Mouse (Mus musculus): Measurements from ENCODE around the gene Eri3. TPM values are rescaled to one million over a fixed set of nuclear protein-coding genes. Genes with fewer than 3 reads are reported as not detected.

The Eri3 gene
- polyA plus RNA-seq, 1 experiment: 97.2 TPM

DNA sequence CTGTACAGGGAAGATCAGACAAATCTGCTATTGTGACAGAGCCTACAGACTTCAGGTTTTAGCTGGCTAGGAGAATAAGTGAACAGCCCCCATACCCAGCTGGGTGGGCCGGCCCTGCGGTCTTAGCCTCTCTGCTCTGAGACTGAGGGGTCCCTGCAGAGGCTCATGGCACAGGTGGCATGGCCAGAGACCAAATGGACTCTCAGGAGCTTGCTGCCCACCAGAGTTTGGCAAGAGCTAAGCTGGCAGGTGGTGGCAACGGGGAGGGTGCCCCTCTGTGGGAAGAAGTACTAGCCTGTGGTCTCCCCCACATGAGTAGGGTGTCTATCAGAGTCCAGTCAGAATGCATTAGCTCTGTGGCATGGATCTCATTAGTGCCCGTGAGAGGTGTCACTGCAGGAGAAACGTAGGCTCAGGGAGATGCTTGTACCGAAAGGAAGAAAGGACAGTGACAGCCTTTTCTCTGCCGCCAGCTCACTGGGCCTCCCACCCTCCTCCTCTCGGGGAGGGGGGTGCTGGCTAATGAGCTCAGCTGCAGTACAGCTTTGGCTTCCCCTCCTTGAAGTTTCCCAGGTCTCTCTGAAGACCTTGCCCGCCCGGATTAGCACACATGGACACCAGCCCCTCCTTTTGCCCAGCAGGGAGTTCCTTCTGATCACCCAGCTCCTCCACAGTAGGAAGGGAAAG, 104.0 kb downstream of the Eri3 start:
- Histone ChIP-seq H3K36me3 (ENCODE audit: control insufficient read depth, insufficient read depth) (no peaks in the 10 kb centered on the region), H3K4me2 (ENCODE audit: low read depth) (no peak overlapping the region), H3ac (ENCODE audit: control insufficient read depth, insufficient read length) (no peak overlapping the region), H3K79me2 (ENCODE audit: control insufficient read depth, insufficient read depth) (no peaks in the 10 kb centered on the region), H3K4me3 (no peak overlapping the region), H3K27me3 (ENCODE audit: control insufficient read depth, insufficient read depth, insufficient read length) (no peaks in the 10 kb centered on the region)
- TF ChIP-seq CEBPB (IDR thresholded peaks at IDR 0.05; ENCODE audit: insufficient read depth, poor library complexity, severe bottlenecking) (no peak), MYOD1 (IDR thresholded peaks at IDR 0.05; ENCODE audit: control insufficient read depth in 1 of 3, insufficient read length in 2 of 3, low read depth in 2 of 3) (peak in 1 of 3 experiments; percentile 44), MYOG (IDR thresholded peaks at IDR 0.05; ENCODE audit: control insufficient read depth in 1 of 3, insufficient read depth in 1 of 3, insufficient read length in 2 of 3, low read depth in 2 of 3) (peak in 1 of 3 experiments; percentile 12)

DNA sequence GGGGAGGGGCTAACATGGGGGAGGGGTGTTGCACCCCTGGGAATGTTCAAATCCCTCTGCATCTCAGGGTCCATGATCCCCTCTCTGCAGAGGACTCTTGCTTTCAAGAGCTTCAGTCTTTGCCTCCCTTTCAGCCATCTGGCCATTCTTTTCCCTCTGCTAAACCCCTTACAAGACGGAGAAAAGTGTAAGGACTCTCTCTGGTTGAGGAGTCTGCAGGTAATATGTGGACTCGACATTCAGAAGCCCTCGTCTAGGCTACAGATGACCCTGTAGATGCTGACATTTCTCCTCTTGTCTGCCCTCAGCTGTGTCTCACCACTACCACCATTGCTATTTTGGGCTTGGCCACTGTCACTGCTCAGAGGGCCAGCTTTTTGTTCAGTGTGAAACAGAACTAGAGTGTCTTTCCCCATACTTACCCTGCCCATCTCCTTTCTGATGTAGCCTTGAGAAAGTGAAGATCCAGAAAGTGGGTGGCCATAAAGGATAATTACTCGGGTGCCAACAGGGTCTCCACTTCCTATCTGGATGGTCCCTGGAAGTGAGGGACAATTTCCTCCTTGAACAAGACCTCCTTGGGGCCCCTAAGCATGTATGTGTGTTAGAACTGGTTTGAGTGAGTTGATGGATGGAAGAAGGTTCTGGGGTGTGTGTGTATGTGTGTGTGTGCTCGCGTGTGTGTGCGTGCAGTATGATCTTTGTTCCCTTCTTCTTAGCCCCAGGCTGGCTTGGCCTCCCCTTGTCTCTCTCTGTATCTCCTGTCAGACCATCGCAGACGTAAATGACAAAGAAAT, 104.7 kb downstream of the Eri3 start:
- no peaks in the 10 kb centered on the region for H3K79me2 ChIP-seq (ENCODE audit: control insufficient read depth, insufficient read depth)
- TF ChIP-seq CEBPB (IDR thresholded peaks at IDR 0.05; ENCODE audit: insufficient read depth, poor library complexity, severe bottlenecking): no peak
- TF ChIP-seq POLR2AphosphoS2 (IDR thresholded peaks at IDR 0.05; ENCODE audit: insufficient read length, low read depth): no peak
- no peak for TF ChIP-seq MAX (IDR thresholded peaks at IDR 0.05; ENCODE audit: low read depth)
- TF ChIP-seq POLR2A (IDR thresholded peaks at IDR 0.05; ENCODE audit: insufficient read length, low read depth): no peak
- no peak for TF ChIP-seq USF1 (IDR thresholded peaks at IDR 0.05; ENCODE audit: low read depth)
- no peak for TF ChIP-seq REST (IDR thresholded peaks at IDR 0.05; ENCODE audit: insufficient read depth, insufficient read length)
- no peak for TF ChIP-seq MYOG (IDR thresholded peaks at IDR 0.05; ENCODE audit: control insufficient read depth in 1 of 3, insufficient read depth in 1 of 3, insufficient read length in 2 of 3, low read depth in 2 of 3)
- no peak for TF ChIP-seq SRF (IDR thresholded peaks at IDR 0.05; ENCODE audit: control insufficient read depth, insufficient read length, low read depth)
- no peaks in the 10 kb centered on the region for H3K36me3 ChIP-seq (ENCODE audit: control insufficient read depth, insufficient read depth)
- no peak overlapping the region for H3ac ChIP-seq (ENCODE audit: control insufficient read depth, insufficient read length)
- H3K27me3 ChIP-seq (ENCODE audit: control insufficient read depth, insufficient read depth, insufficient read length): no peaks in the 10 kb centered on the region
- no peak overlapping the region for H3K4me3 ChIP-seq
- H3K4me2 ChIP-seq (ENCODE audit: low read depth): no peak overlapping the region

DNA sequence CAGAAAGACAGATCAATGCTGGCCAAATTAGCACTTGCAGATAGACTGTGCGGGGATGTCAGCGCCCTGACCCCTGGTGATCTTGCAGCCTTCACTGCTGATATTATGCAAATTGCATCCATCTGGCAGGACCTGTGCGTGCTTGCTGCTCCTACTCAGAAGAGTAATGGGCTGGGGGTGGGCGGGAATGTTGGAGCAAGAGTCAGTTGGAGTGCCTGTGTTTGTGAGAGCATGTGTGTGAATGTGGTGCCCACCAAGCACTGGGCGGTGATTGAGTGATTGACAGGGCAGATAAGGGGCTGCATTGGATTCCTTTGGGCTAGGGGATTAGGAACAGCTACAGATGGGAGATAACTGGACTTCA, 105.3 kb downstream of the Eri3 start:
- H3K36me3 ChIP-seq (ENCODE audit: control insufficient read depth, insufficient read depth): no peaks in the 10 kb centered on the region
- no peak overlapping the region for H3K4me3 ChIP-seq
- no peak overlapping the region for H3K4me2 ChIP-seq (ENCODE audit: low read depth)
- no peaks in the 10 kb centered on the region for H3K27me3 ChIP-seq (ENCODE audit: control insufficient read depth, insufficient read depth, insufficient read length)
- no peak overlapping the region for H3ac ChIP-seq (ENCODE audit: control insufficient read depth, insufficient read length)
- no peaks in the 10 kb centered on the region for H3K79me2 ChIP-seq (ENCODE audit: control insufficient read depth, insufficient read depth)
- TF ChIP-seq USF1 (IDR thresholded peaks at IDR 0.05; ENCODE audit: low read depth) (no peak), TCF12 (IDR thresholded peaks at IDR 0.05; ENCODE audit: insufficient read depth, poor library complexity, severe bottlenecking) (no peak), REST (IDR thresholded peaks at IDR 0.05; ENCODE audit: insufficient read depth, insufficient read length) (no peak), POLR2A (IDR thresholded peaks at IDR 0.05; ENCODE audit: insufficient read length, low read depth) (no peak), SRF (IDR thresholded peaks at IDR 0.05; ENCODE audit: control insufficient read depth, insufficient read length, low read depth) (no peak), CEBPB (IDR thresholded peaks at IDR 0.05; ENCODE audit: insufficient read depth, poor library complexity, severe bottlenecking) (no peak), MYOD1 (IDR thresholded peaks at IDR 0.05; ENCODE audit: control insufficient read depth in 1 of 3, insufficient read length in 2 of 3, low read depth in 2 of 3) (no peak), E2F4 (IDR thresholded peaks at IDR 0.05; ENCODE audit: insufficient read depth) (no peak), TCF3 (IDR thresholded peaks at IDR 0.05; ENCODE audit: insufficient read length, low read depth) (no peak), MYOG (IDR thresholded peaks at IDR 0.05; ENCODE audit: control insufficient read depth in 1 of 3, insufficient read depth in 1 of 3, insufficient read length in 2 of 3, low read depth in 2 of 3) (no peak), POLR2AphosphoS2 (IDR thresholded peaks at IDR 0.05; ENCODE audit: insufficient read length, low read depth) (no peak), MAX (IDR thresholded peaks at IDR 0.05; ENCODE audit: low read depth) (no peak)

DNA sequence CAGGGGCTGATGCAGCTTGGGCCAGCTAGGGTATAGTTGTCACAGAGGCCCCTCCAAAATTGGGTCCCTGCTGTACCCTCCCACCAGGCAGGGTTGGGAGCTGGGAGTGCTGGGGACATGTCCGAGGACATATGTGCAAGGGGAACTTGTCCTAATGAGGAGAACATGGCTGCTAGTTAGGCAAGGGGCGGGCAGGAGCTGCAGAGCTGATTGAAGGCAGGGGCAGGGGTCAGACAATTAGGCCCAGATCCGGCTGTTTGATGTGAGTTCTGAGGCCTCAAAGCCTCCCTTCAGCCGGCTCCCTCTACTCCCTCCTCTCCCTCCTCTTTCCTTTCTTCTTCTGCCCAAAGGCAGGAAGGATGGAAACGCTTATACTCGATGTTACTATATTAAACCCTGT, 106.8 kb downstream of the Eri3 start:
- H3K27me3 ChIP-seq (ENCODE audit: control insufficient read depth, insufficient read depth, insufficient read length): no peaks in the 10 kb centered on the region
- H3K79me2 ChIP-seq (ENCODE audit: control insufficient read depth, insufficient read depth): no peaks in the 10 kb centered on the region
- H3K4me2 ChIP-seq (ENCODE audit: low read depth): no peak overlapping the region
- no peak overlapping the region for H3K4me3 ChIP-seq
- TF ChIP-seq REST (IDR thresholded peaks at IDR 0.05; ENCODE audit: insufficient read depth, insufficient read length): no peak
- TF ChIP-seq TCF3 (IDR thresholded peaks at IDR 0.05; ENCODE audit: insufficient read length, low read depth): no peak
- no peak for TF ChIP-seq E2F4 (IDR thresholded peaks at IDR 0.05; ENCODE audit: insufficient read depth)
- TF ChIP-seq MYOD1 (IDR thresholded peaks at IDR 0.05; ENCODE audit: control insufficient read depth in 1 of 3, insufficient read length in 2 of 3, low read depth in 2 of 3): no peak
- TF ChIP-seq SRF (IDR thresholded peaks at IDR 0.05; ENCODE audit: control insufficient read depth, insufficient read length, low read depth): no peak
- TF ChIP-seq USF1 (IDR thresholded peaks at IDR 0.05; ENCODE audit: low read depth): no peak
- no peak for TF ChIP-seq TCF12 (IDR thresholded peaks at IDR 0.05; ENCODE audit: insufficient read depth, poor library complexity, severe bottlenecking)
- TF ChIP-seq POLR2A (IDR thresholded peaks at IDR 0.05; ENCODE audit: insufficient read length, low read depth): no peak
- no peak for TF ChIP-seq POLR2AphosphoS2 (IDR thresholded peaks at IDR 0.05; ENCODE audit: insufficient read length, low read depth)
- TF ChIP-seq MAX (IDR thresholded peaks at IDR 0.05; ENCODE audit: low read depth): no peak
- TF ChIP-seq CEBPB (IDR thresholded peaks at IDR 0.05; ENCODE audit: insufficient read depth, poor library complexity, severe bottlenecking): no peak
- TF ChIP-seq MYOG (IDR thresholded peaks at IDR 0.05; ENCODE audit: control insufficient read depth in 1 of 3, insufficient read depth in 1 of 3, insufficient read length in 2 of 3, low read depth in 2 of 3): no peak
- no peaks in the 10 kb centered on the region for H3K36me3 ChIP-seq (ENCODE audit: control insufficient read depth, insufficient read depth)
- H3ac ChIP-seq (ENCODE audit: control insufficient read depth, insufficient read length): no peak overlapping the region

Measured in myocyte (in vitro differentiated cells).